Mouse (Mus musculus) MEL (cell line): Measurements from ENCODE around the gene Mob3b. TPM values are rescaled to one million over a fixed set of nuclear protein-coding genes. Genes with fewer than 3 reads are reported as not detected.

Source experiments
- DNase-seq: peaks from one replicate; pipeline ENCODE4 v3.0.0; 2011; ENCODE audit warnings: low read depth, low spot score
- H3K27ac ChIP-seq: 2 replicates; pipeline ENCODE4 v1.5.1; 2012; ENCODE audit warnings: low read depth, mild to moderate bottlenecking, control low read depth, low read length, moderate library complexity; ENCODE audit not compliant: control insufficient read depth
- H3K27me3 ChIP-seq, 2 experiments: fragments of 150-350 bp in 1 of 2; sonication (generic) in 1 of 2; 2 replicates each; pipeline ENCODE4 v1.6.1; 2012; ENCODE audit warnings: low read length in 2 of 2, mild to moderate bottlenecking in 2 of 2, improper control_type of control experiment in 1 of 2, moderate library complexity in 1 of 2; ENCODE audit not compliant: insufficient read depth in 2 of 2, control insufficient read depth in 1 of 2
- H3K36me3 ChIP-seq, 2 experiments: 2 replicates each; pipeline ENCODE4 v1.6.1; 2012 to 2014; ENCODE audit warnings: low read length in 2 of 2, improper control_type of control experiment in 1 of 2, inconsistent platforms in 1 of 2, mild to moderate bottlenecking in 1 of 2; ENCODE audit not compliant: insufficient read depth in 2 of 2, control insufficient read depth in 1 of 2
- H3K4me1 ChIP-seq, 2 experiments: fragments of 150-350 bp in 1 of 2; sonication (generic) in 1 of 2; 2 replicates each; pipeline ENCODE4 v1.6.1; 2012; ENCODE audit warnings: low read length in 2 of 2, improper control_type of control experiment in 1 of 2, mild to moderate bottlenecking in 1 of 2; ENCODE audit not compliant: insufficient read depth in 2 of 2, control insufficient read depth in 1 of 2
- H3K4me3 ChIP-seq, 2 experiments: fragments of 150-350 bp in 1 of 2; sonication (generic) in 1 of 2; 2 replicates each; pipeline ENCODE4 v1.5.1; 2012; ENCODE audit warnings: low read depth in 2 of 2, low read length in 2 of 2, mild to moderate bottlenecking in 2 of 2, moderate library complexity in 2 of 2, control low read depth in 1 of 2, improper control_type of control experiment in 1 of 2; ENCODE audit not compliant: control insufficient read depth in 1 of 2, insufficient read depth in 1 of 2
- H3K79me2 ChIP-seq: 2 replicates; pipeline ENCODE4 v1.6.1; 2012; ENCODE audit warnings: mild to moderate bottlenecking, low read length, moderate library complexity; ENCODE audit not compliant: control insufficient read depth, poor library complexity, insufficient read depth
- H3K9ac ChIP-seq: 2 replicates; pipeline ENCODE4 v1.6.1; 2012; ENCODE audit warnings: low read depth, mild to moderate bottlenecking, control low read depth, low read length, moderate library complexity; ENCODE audit not compliant: control insufficient read depth, poor library complexity, severe bottlenecking
- H3K9me3 ChIP-seq: fragments of 150-350 bp; sonication (generic); replicated peaks from 2 replicates; pipeline ENCODE4 v1.6.1; 2012; ENCODE audit warnings: mild to moderate bottlenecking, low read length, improper control_type of control experiment, moderate library complexity; ENCODE audit not compliant: insufficient read depth
- CTCF ChIP-seq, 3 experiments: IDR thresholded peaks in 2 of 3; conservative IDR thresholded peaks in 1 of 3; 2 replicates each; pipeline ENCODE4 v1.5.1; 2011 to 2012; ENCODE audit warnings: low read length in 3 of 3, low read depth in 2 of 3, mild to moderate bottlenecking in 2 of 3, improper control_type of control experiment in 1 of 3, inconsistent platforms in 1 of 3, mixed read lengths in 1 of 3, moderate library complexity in 1 of 3; ENCODE audit not compliant: control insufficient read depth in 1 of 3, insufficient read depth in 1 of 3, poor library complexity in 1 of 3, severe bottlenecking in 1 of 3
- EP300 ChIP-seq, 2 experiments: IDR thresholded peaks; 2 replicates each; pipeline ENCODE4 v1.6.1; 2011; ENCODE audit warnings: improper control_type of control experiment in 2 of 2, low read length in 2 of 2, low read depth in 1 of 2, mild to moderate bottlenecking in 1 of 2
- GABPA ChIP-seq: IDR thresholded peaks from 2 replicates; pipeline ENCODE4 v1.6.1; 2012; ENCODE audit warnings: low read depth, mild to moderate bottlenecking, inconsistent platforms, low read length, improper control_type of control experiment, moderate library complexity
- GATA1 ChIP-seq: IDR thresholded peaks from 2 replicates; pipeline ENCODE4 v1.6.1; 2011; ENCODE audit warnings: low read depth, low read length, improper control_type of control experiment
- NRF1 ChIP-seq: IDR thresholded peaks from 2 replicates; pipeline ENCODE4 v1.6.1; 2014; ENCODE audit warnings: low read depth, mild to moderate bottlenecking, inconsistent platforms, low read length, improper control_type of control experiment, moderate library complexity; ENCODE audit not compliant: poor library complexity, insufficient read depth, severe bottlenecking
- POLR2AphosphoS5 ChIP-seq: IDR thresholded peaks from 2 replicates; pipeline ENCODE4 v1.6.1; 2012; ENCODE audit warnings: low read depth, borderline replicate concordance, mild to moderate bottlenecking, inconsistent platforms, low read length, moderate library complexity, mixed read lengths
- RAD21 ChIP-seq: IDR thresholded peaks from 2 replicates; pipeline ENCODE4 v1.6.1; 2011; ENCODE audit warnings: mild to moderate bottlenecking, low read depth, low read length, improper control_type of control experiment
- SMC3 ChIP-seq: IDR thresholded peaks from 2 replicates; pipeline ENCODE4 v1.6.1; 2011; ENCODE audit warnings: low read depth, low read length, improper control_type of control experiment
- TAL1 ChIP-seq: IDR thresholded peaks from 2 replicates; pipeline ENCODE4 v1.6.1; 2012; ENCODE audit warnings: mild to moderate bottlenecking, inconsistent platforms, low read length, moderate library complexity, mixed read lengths
- USF1 ChIP-seq: IDR thresholded peaks from 2 replicates; pipeline ENCODE4 v1.6.1; 2014; ENCODE audit warnings: low read depth, mild to moderate bottlenecking, inconsistent platforms, low read length, improper control_type of control experiment, moderate library complexity
- ZC3H11A ChIP-seq: IDR thresholded peaks from 2 replicates; pipeline ENCODE4 v1.6.1; 2012; ENCODE audit warnings: low read depth, mild to moderate bottlenecking, inconsistent platforms, low read length, improper control_type of control experiment
- ZKSCAN1 ChIP-seq: IDR thresholded peaks from 2 replicates; pipeline ENCODE4 v1.6.1; 2012; ENCODE audit warnings: low read depth, mild to moderate bottlenecking, inconsistent platforms, low read length, improper control_type of control experiment, moderate library complexity
- ZNF384 ChIP-seq: IDR thresholded peaks from 2 replicates; pipeline ENCODE4 v1.6.1; 2012; ENCODE audit warnings: low read depth, mild to moderate bottlenecking, inconsistent platforms, low read length, improper control_type of control experiment
- polyA plus RNA-seq, 2 experiments: library from polyadenylated mRNA; stranded (reverse) in 1 of 2; unstranded in 1 of 2; fragments of >175 nt in 1 of 2; fragments of >200 nt in 1 of 2; gene quantifications; 2 replicates each; pipeline versions ENCODE4 v1.2.1 to v1.2.4; 2012; ENCODE audit warnings: low replicate concordance in 2 of 2, low read depth in 1 of 2; ENCODE audit not compliant: insufficient read length in 2 of 2, insufficient read depth in 1 of 2, missing spikeins in 1 of 2
- total RNA-seq: library from RNA; depleted of rRNA; stranded (reverse); fragments of 300-350 nt; gene quantifications from 2 replicates; pipeline ENCODE4 v1.2.3, GENCODE M21; 2012

Gene Mob3b
- total and polyA plus RNA-seq, 3 experiments = 3.8 to 4.2 TPM; not detected in 1

DNA sequence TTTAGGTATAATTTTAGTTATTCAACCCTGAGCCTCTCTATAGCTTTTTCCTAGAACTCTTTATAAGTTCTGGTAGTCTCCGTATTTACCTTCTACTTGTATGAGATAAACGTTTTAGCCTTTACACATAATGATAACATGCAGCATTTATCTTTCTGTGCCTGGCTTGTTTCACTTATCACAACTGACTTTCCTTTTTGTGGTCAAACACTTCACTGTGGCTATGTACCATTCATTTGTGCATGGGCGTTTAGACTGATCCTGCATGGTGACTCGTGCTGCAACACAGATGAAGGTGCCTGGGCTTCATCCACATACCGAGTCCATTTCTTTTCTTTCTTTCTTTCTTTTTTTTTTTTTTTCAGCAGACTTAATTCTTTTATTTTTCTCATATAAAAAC is 44.4 kb upstream of the Mob3b start (continued):
- no peak for TF ChIP-seq CTCF (IDR thresholded peaks at IDR 0.05 in 2 of 3, conservative IDR thresholded peaks at IDR 0.05 in 1 of 3; ENCODE audit: control insufficient read depth in 1 of 3, insufficient read depth in 1 of 3, low read depth in 2 of 3, low read length in 3 of 3, poor library complexity in 1 of 3, severe bottlenecking in 1 of 3)
- TF ChIP-seq, all 39 proteins: peak for 7

GRCm38 (mm10) chr4:35192725-35193124 is 35.4 kb upstream of the Mob3b start:
- no peak overlapping the region for H3K9ac ChIP-seq
- H3K9me3 ChIP-seq = no peaks in the 10 kb centered on the region
- TF ChIP-seq SMC3 (peak; percentile 79), POLR2AphosphoS5 (no peak), RAD21 (peak; percentile 75), ZKSCAN1 (no peak), ZC3H11A (peak; percentile 64), EP300 (IDR thresholded peaks at IDR 0.05; ENCODE audit: low read depth in 1 of 2, low read length in 2 of 2) (no peak), CTCF (IDR thresholded peaks at IDR 0.05 in 2 of 3, conservative IDR thresholded peaks at IDR 0.05 in 1 of 3; ENCODE audit: control insufficient read depth in 1 of 3, insufficient read depth in 1 of 3, low read depth in 2 of 3, low read length in 3 of 3, poor library complexity in 1 of 3, severe bottlenecking in 1 of 3) (peak in 2 of 3 experiments; percentile 13 to 65; a peak in 2 of 6 replicates)
- TF ChIP-seq, all 39 proteins: peak for 4
- H3K4me1 ChIP-seq = peaks cover 10 to 16% of the 10 kb centered on the region in 2 experiments
- H3K27me3 ChIP-seq = no peaks in the 10 kb centered on the region
- H3K36me3 ChIP-seq = peaks cover 0 to 16% of the 10 kb centered on the region in 2 experiments; a peak in 3 of 4 replicates
- DNase-seq = peak; percentile 28
- no peaks in the 10 kb centered on the region for H3K79me2 ChIP-seq
- H3K4me3 ChIP-seq = no peak overlapping the region
- H3K27ac ChIP-seq = no peak overlapping the region

DNA sequence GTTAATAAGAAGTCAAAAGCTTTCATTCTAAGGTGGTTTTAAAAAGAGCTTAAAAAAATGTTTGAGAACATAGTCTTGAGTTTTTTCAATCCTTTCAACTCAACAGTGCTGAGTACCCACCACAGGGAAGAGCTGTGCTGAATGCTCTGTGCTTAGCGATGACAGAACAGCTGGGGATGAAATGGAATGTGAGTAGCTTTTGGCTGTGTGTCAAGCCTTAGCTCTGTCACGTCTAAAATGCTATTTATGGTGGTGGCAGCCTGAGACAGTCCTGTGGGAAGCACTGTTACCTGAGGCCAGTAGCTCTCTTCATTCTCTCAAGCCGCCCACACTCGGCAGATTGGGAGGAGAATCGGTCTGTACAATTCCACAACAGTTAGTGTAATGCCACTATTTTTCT is 32.5 kb upstream of the Mob3b start:
- H3K36me3 ChIP-seq = peaks cover 0 to 19% of the 10 kb centered on the region in 2 experiments; a peak in 3 of 4 replicates
- TF ChIP-seq USF1 = no peak
- no peak for TF ChIP-seq POLR2AphosphoS5
- no peak for TF ChIP-seq ZNF384
- TF ChIP-seq GABPA = no peak
- TF ChIP-seq NRF1 = no peak
- no peak for TF ChIP-seq GATA1
- no peak for TF ChIP-seq TAL1

More for the DNA sequence above, 32.5 kb upstream of the Mob3b start:
- H3K4me1 ChIP-seq = peaks cover 10 to 20% of the 10 kb centered on the region in 2 experiments
- H3K27me3 ChIP-seq = no peaks in the 10 kb centered on the region
- H3K79me2 ChIP-seq = no peaks in the 10 kb centered on the region
- no peak overlapping the region for H3K9ac ChIP-seq
- H3K9me3 ChIP-seq = no peaks in the 10 kb centered on the region
- DNase-seq = no peak
- H3K4me3 ChIP-seq = no peak overlapping the region
- no peak overlapping the region for H3K27ac ChIP-seq
